24 mouse cellular contexts compared by ENCODE assay signal in the genomic region with DNA sequence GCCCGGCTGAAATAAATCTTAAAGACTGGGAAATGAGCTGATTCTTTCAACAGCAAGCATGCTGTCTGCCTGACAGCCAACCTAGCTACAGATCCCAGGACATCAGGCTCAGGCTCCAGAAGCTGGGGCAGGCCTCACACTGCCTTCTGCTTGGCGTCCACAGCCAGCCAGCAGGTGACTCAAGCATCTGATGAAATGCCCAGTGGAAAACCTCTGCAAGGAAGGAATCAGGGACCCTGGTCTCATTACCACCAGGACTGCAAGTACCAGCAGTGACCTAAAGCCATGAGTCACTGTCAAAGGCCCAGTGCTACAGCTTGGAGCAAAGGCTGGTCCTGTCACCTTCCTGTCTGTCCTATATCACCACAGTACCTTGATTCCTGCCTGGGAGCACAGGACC. TPM values are rescaled to one million over a fixed set of nuclear protein-coding genes. Genes with fewer than 3 reads are reported as not detected.
DNase-seq lines count a peak whose midpoint lies in the region; ATAC-seq lines count a peak whose summit lies in the region.
"Had no signal": no experiment of that assay in that cellular context is flagged by ENCODE, and none has a peak within 500 bp of the region (broad histone marks: within the 10 kb centered on the region; RNA-seq: fewer than 3 reads in every experiment).

No protein-coding gene starts in this region.

- no peak for ATAC-seq in megakaryocyte, adult 5-6 weeks (ENCODE audit: poor library complexity, severe bottlenecking)
- ATAC-seq: intestine, embryonic 15.5 days had no signal

- peaks cover 48% of the 10 kb centered on the region for H3K36me3 ChIP-seq in megakaryocyte, embryonic 14.5 days (replicated peaks; ENCODE audit: low read length)

- peak overlapping the region; percentile 19 for H3K4me3 ChIP-seq in megakaryocyte, embryonic 14.5 days (replicated peaks)
- H3K4me3 ChIP-seq: embryonic facial prominence, embryonic 15.5 days; erythroblast, embryonic 14.5 days; heart, embryonic 12.5 days; hindbrain, embryonic 12.5 days; intestine, embryonic 15.5 days had no signal

- no peaks in the 10 kb centered on the region for H3K27me3 ChIP-seq in megakaryocyte, embryonic 14.5 days (replicated peaks)
- H3K27me3 ChIP-seq: CH12.LX; embryonic facial prominence, embryonic 15.5 days; heart, embryonic 12.5 days; hindbrain, embryonic 12.5 days; intestine, embryonic 15.5 days had no signal

- H3K9me3 ChIP-seq in megakaryocyte, embryonic 14.5 days = no peaks in the 10 kb centered on the region
- H3K9me3 ChIP-seq: embryonic facial prominence, embryonic 15.5 days; heart, embryonic 12.5 days; hindbrain, embryonic 12.5 days; intestine, embryonic 15.5 days had no signal

- DNase-seq in adrenal gland, postnatal 36 days = peak; percentile 52 to 62
- no peak for DNase-seq in adrenal gland, adult 18-20 months (ENCODE audit: low spot score in 2 of 2)
- peak; percentile 82 for DNase-seq in heart, adult 11 months
- no peak for DNase-seq in heart, postnatal 14 days
- DNase-seq in MN1 (ENCODE audit: low spot score) = peak; percentile 51
- DNase-seq in cerebellum, adult 9-11 months = no peak
- DNase-seq: cerebellum, adult 2 months; cerebellum, postnatal 14 days; embryo, embryonic 11 days; heart, postnatal 4 days; kidney, adult 18-20 months had no signal

- intact Hi-C loops in heart, postnatal 14 days (cut with DNase I) = loop anchor here (5.0 kb wide), 1 partner anchor 58 kb away; the partner anchor contains the start of gene Eid2b

- peaks cover 46% of the 10 kb centered on the region for H3K4me1 ChIP-seq in megakaryocyte, embryonic 14.5 days

RNA-seq across cellular contexts. Expression of gene Supt5, which starts 3.1 kb away (rescaled TPM):
- 100 to 1,000 TPM; 122 to 287 TPM for total RNA-seq in adrenal gland, postnatal 36 days (2021)
- 100 to 1,000 TPM; 143 to 193 TPM for total RNA-seq in adrenal gland, adult 18-20 months (2021)
- 10 to 100 TPM; 55.6 to 58.4 TPM for total RNA-seq in heart, postnatal 14 days (2021)
- 73.6 and 93.3 TPM in 2 replicates for polyA plus RNA-seq in megakaryocyte, embryonic 14.5 days (2012; ENCODE audit: insufficient read depth, low replicate concordance)
- 47.1 and 56.8 TPM in 2 replicates for total RNA-seq in megakaryocyte, adult 5-6 weeks (2015)
- total RNA-seq in megakaryocyte, adult 5-6 weeks (2017) = 61.2 and 67.5 TPM in 2 replicates

RNA-seq across cellular contexts. Expression of gene Rps16, which starts 15.0 kb away (rescaled TPM):
- 1,000 to 10,000 TPM; 1,072 to 1,115 TPM for total RNA-seq in adrenal gland, postnatal 36 days (2021)
- 100 to 1,000 TPM; 983 to 986 TPM for total RNA-seq in adrenal gland, adult 18-20 months (2021)
- total RNA-seq in heart, postnatal 14 days (2021) = 100 to 1,000 TPM; 540 to 612 TPM
- polyA plus RNA-seq in megakaryocyte, embryonic 14.5 days (2012; ENCODE audit: insufficient read depth, low replicate concordance) = 495 and 2,789 TPM in 2 replicates
- 2,258 and 2,353 TPM in 2 replicates for total RNA-seq in megakaryocyte, adult 5-6 weeks (2015)
- 250 and 448 TPM in 2 replicates for total RNA-seq in megakaryocyte, adult 5-6 weeks (2017)

RNA-seq across cellular contexts. Expression of gene Timm50, which starts 23.6 kb away (rescaled TPM):
- total RNA-seq in adrenal gland, postnatal 36 days (2021) = 100 to 1,000 TPM in 1 of 2 experiments, 10 to 100 TPM in 1; 84.0 to 102 TPM
- 10 to 100 TPM; 72.4 to 98.0 TPM for total RNA-seq in adrenal gland, adult 18-20 months (2021)
- 10 to 100 TPM; 47.9 to 57.3 TPM for total RNA-seq in heart, postnatal 14 days (2021)
- polyA plus RNA-seq in megakaryocyte, embryonic 14.5 days (2012; ENCODE audit: insufficient read depth, low replicate concordance) = 153 and 165 TPM in 2 replicates
- 19.5 and 26.2 TPM in 2 replicates for total RNA-seq in megakaryocyte, adult 5-6 weeks (2015)
- 19.7 and 22.1 TPM in 2 replicates for total RNA-seq in megakaryocyte, adult 5-6 weeks (2017)

RNA-seq across cellular contexts. Expression of gene Dll3, which starts 33.4 kb away (rescaled TPM):
- total RNA-seq in adrenal gland, postnatal 36 days (2021) = under 1 TPM in 1 of 2 experiments, not detected in 1; 0.89 TPM
- total RNA-seq in adrenal gland, adult 18-20 months (2021) = under 1 TPM in 1 of 2 experiments, not detected in 1; 0.35 TPM
- not detected for total RNA-seq in heart, postnatal 14 days (2021)
- polyA plus RNA-seq in megakaryocyte, embryonic 14.5 days (2012; ENCODE audit: insufficient read depth, low replicate concordance) = 0.22 TPM in 1 of 2 replicates, not detected in the other
- not detected in 2 replicates for total RNA-seq in megakaryocyte, adult 5-6 weeks (2015)
- not detected in 2 replicates for total RNA-seq in megakaryocyte, adult 5-6 weeks (2017)
- total RNA-seq: common myeloid progenitor, adult 5-6 weeks; gastrocnemius, adult 8-10 months; gastrocnemius, postnatal 4 days; heart, adult 8-10 months; heart, postnatal 4 days had no signal
- polyA plus RNA-seq: erythroblast, embryonic 14.5 days; heart, postnatal 0 days had no signal

RNA-seq across cellular contexts. Expression of gene Plekhg2, which starts 36.9 kb away (rescaled TPM):
- 10 to 100 TPM; 19.0 to 27.2 TPM for total RNA-seq in adrenal gland, postnatal 36 days (2021)
- 10 to 100 TPM; 14.4 to 22.2 TPM for total RNA-seq in adrenal gland, adult 18-20 months (2021)
- 10 to 100 TPM; 32.1 to 32.5 TPM for total RNA-seq in heart, postnatal 14 days (2021)
- 13.5 and 26.9 TPM in 2 replicates for polyA plus RNA-seq in megakaryocyte, embryonic 14.5 days (2012; ENCODE audit: insufficient read depth, low replicate concordance)
- 11.5 and 15.2 TPM in 2 replicates for total RNA-seq in megakaryocyte, adult 5-6 weeks (2015)
- total RNA-seq in megakaryocyte, adult 5-6 weeks (2017) = 6.1 and 6.3 TPM in 2 replicates

Comparison
In these comparisons a context has a peak if more than half of its experiments do, and no peak if none do; other contexts are left out.
1. DNase-seq: peak in adrenal gland, postnatal 36 days (2 of 2), heart, adult 11 months (single experiment) and MN1 (single experiment); none in adrenal gland, adult 18-20 months (0 of 2), heart, postnatal 14 days (0 of 2) and cerebellum, adult 9-11 months (single experiment).